Mouse (Mus musculus): ENCODE results near the gene Prc1.
A peak's percentile ranks its signal among the peaks of the same experiment; 100 is the strongest.
"Not testable (repeated sequence)": the region's sequence is repeated elsewhere in the genome, so short reads cannot be mapped to it uniquely, and the experiment has no call there.

The Prc1 gene

DNA sequence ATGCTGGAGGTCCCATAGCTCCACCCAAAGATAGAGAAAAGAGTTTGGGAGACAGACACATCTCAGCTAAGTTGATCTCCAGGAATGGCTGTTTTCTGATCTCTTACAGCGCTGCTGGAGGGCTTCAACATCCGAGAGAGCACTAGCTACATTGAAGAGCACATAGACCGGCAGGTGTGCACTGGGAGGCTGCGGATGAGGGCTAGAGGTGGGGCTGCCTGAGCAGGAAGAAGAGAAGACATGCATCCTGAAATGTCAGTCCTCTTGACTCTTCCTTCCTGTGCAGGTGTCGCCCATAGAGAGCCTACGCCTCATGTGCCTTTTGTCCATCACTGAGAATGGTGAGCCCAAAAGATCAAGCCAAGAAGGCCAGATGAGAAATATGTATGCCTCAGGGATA lies 8.5 kb upstream of the Prc1 start:
- DNase-seq (ENCODE audit: low read depth) = no peak

GRCm38 (mm10) chr7:80287736-80288135 lies 6.5 kb upstream of the Prc1 start:
- DNase-seq (ENCODE audit: low read depth) = no peak

DNA sequence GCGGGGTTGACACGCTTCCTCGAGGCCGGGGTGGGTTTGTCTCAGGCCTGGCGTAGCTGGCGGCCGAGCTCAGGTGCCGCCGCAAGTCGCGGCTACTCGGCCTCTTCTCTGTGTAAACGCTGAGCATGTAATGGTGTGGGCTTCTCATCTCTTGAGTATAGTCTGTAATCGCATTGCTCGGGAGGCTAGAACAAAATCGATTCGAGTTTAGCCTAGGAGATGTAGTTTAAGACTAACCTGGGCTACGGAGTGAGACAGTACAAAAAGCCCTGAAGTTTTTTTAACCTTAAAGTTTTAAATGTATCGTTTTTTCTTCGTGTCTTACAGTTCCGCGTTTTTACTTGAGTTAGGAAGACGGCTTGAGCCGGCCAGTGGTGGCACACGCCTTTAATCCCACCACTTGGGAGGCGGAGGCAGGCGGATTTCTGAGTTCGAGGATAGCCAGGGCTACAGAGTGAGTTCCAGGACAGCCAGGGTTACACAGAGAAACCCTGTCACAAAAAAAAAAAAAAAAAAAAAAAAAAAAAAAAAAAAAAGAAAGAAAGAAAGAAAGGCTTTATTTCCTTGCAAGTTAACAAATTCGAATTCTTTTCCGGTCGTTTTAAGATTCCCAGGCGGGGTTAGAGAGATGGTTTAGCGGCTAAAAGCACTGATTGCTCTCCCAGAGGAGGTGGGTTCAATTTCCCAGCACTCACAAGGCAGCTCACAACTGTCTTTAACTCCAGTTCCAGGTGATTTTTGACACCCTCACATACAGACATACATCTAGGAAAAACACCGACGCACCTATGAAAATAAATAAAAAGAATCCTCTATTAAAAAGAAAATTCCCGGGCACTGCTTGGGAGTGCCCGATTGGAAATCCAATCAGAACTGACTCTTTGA lies 756 bp downstream of the Prc1 start:
- no peak for DNase-seq (ENCODE audit: low read depth)

- no peak for DNase-seq (ENCODE audit: low read depth)
Observed at GRCm38 (mm10) chr7:80296462-80296861, 2.2 kb downstream of the Prc1 start.

GRCm38 (mm10) chr7:80297041-80297440 lies 2.8 kb downstream of the Prc1 start:
- no peak for DNase-seq (ENCODE audit: low read depth)

- DNase-seq (ENCODE audit: low read depth) = no peak
Observed at GRCm38 (mm10) chr7:80298754-80299153, 4.5 kb downstream of the Prc1 start.

- no peak for DNase-seq (ENCODE audit: low read depth)
Observed at GRCm38 (mm10) chr7:80299568-80299967, 5.3 kb downstream of the Prc1 start.

DNA sequence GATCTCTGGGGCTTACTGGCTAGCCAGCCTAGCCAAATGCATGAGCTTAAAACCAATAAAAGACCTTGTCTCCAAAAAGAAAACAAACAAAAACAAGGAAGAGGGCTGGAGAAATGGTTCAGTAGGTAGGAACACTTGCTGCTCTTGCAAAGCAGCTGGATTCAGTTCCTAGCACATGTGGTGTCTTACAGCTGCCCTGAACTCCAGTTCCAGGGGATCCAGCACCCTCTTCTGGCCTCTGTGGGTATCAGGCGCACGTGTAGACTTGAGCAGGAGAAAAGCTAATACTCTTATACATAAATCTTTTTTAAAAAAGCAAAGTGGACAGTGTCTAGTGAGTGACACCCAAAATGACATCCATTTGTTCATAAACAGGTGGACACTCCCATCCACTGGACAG lies 7.3 kb downstream of the Prc1 start:
- peak; percentile 26 for DNase-seq (ENCODE audit: low read depth)

- peak; percentile 43 for DNase-seq (ENCODE audit: low read depth)
Observed at GRCm38 (mm10) chr7:80307766-80308165, 13.5 kb downstream of the Prc1 start.

DNA sequence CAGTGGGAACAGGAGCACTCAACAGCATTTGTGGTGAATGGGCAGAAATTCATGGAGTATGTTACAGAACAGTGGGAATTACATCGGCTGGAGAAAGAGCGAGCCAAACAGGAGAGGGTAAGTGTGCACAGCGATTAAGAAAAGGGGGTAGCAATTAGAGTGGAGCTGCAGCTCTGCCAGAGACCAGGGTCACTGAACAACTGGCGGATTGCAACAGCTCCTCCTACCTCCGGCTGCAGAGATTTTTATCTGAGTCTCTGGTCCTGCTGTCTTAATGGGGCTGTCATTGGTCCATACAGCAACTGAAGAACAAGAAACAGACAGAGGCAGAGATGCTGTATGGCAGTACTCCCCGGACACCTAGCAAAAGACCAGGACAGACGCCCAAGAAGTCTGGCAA lies 16.5 kb downstream of the Prc1 start:
- no peak for DNase-seq (ENCODE audit: low read depth)

DNA sequence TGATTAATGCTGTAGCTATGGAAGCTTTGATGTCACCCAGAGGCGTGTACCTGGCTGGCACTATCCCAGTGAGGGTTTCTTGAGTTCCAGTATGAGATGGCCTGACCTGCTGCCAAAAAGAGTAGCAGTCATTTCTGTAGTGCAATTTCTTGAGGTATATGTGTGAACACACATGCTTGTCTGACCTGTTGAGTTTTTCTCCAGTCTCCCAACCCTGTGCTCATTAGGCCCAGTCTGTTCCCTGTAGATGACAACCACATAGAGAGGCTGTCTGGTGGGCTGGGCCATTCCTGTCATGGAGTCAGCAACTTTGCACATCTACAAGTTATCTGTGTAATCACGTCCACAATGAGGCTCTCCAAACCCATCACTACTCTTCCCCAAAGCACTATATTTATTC lies 21.5 kb downstream of the Prc1 start:
- DNase-seq (ENCODE audit: low read depth) = no peak

- DNase-seq (ENCODE audit: low read depth) = no peak
Observed at GRCm38 (mm10) chr7:80317439-80318115, 23.3 kb downstream of the Prc1 start.

GRCm38 (mm10) chr7:80318670-80319069 lies 24.4 kb downstream of the Prc1 start:
- no peak for DNase-seq (ENCODE audit: low read depth)

- no peak for DNase-seq (ENCODE audit: low read depth)
Observed at GRCm38 (mm10) chr7:80319846-80320496, 25.7 kb downstream of the Prc1 start.

DNA sequence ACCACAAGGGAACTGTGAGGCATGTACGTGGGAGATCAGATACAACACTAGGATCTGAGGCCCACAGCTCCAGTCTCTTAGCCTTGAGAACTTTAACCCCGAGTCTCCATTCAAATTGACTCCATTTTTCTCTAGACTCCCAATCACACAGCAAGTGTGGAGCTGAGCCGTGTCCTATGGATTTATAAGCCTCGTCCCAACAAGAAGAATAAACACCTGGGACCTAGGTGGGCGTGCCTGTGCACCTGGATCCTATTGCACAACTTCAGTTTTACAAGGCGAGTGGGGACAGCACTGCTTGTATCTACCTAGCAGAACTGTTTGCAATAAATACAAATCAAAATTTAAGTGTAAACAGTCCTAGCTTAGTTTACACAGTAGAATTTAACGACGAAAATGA lies 29.1 kb downstream of the Prc1 start:
- no peak for DNase-seq (ENCODE audit: low read depth)

GRCm38 (mm10) chr7:80324043-80324815 lies 30.0 kb downstream of the Prc1 start, which contains the start of gene Rccd1:
TSS of gene Rccd1 (minus strand) at chr7:80324454.
- peak; percentile 96 for DNase-seq (ENCODE audit: low read depth)

GRCm38 (mm10) chr7:80324816-80325119 lies 30.5 kb downstream of the Prc1 start:
- DNase-seq (ENCODE audit: low read depth) = not testable (repeated sequence)

DNA sequence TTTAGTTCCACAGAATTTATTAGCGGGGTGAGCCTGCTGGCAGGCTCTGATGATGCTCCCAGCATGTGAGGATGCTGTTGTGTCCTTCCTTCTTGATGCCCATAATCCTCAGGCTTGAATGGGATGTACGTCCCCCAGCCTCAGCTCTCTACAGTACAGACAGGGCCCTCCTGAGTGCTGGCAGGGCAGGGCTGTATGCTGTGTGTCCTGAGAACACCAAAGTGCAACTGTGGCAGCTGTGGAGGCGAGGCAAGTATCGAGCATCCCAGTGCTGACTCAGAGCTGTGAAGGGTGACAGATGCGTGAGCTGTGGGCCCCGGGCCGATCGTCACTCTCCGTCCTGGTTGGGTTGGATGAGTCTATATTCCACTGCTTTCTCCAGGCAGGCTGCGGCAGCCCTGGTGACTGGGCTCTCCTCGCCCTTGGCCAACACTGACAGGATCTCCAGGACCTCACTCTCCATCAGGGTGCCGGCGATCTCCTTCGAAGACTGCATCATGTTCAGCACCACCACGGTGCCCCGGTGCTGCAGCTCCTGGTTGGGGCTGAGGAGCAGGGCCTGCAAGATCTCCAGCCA lies 31.1 kb downstream of the Prc1 start:
- DNase-seq (ENCODE audit: low read depth) = no peak

DNA sequence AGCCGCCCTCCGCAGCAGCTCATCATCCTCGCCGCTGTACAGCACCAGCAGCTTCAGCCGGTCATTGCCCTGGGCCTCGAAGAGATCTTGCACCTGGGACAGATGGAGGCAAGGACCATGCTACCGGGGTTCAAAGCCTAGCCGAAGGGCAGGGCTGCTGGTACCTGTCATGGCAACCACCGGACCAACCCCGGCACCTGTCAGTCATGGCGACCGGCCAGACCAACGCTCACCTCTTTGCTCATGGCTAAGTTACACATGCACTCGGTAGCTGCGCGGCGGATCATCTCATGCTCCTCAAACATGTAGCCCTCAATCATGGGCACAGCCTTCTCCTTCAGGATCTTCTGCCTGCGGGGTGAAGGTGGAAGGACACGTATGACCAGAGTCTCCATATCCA lies 31.8 kb downstream of the Prc1 start:
- no peak for DNase-seq (ENCODE audit: low read depth)

DNA sequence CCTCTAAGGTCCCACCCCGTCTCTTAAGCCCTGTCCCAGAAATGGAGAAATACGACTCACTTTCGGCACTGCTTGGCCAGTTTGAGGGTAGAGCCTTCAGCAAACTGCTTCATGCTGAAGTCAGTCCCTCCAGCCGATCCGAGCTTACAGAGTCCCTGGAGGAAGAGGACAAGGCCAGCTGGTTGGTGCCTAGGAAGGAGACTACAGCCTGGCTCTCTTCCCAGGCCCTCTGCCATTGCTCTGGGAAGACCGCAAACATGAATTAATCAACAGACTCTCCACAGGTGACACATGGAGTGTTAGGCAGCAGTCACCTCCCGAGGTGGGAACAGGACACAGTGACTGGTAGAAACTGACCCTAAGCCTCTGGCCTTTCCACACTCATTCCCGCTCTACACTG lies 36.0 kb downstream of the Prc1 start:
- no peak for DNase-seq (ENCODE audit: low read depth)

- DNase-seq (ENCODE audit: low read depth) = no peak
Observed at GRCm38 (mm10) chr7:80331433-80331832, 37.2 kb downstream of the Prc1 start.

GRCm38 (mm10) chr7:80334848-80335247 lies 40.6 kb downstream of the Prc1 start:
- no peak for DNase-seq (ENCODE audit: low read depth)

All from naive thymus-derived CD4-positive, alpha-beta T cell, adult 2 months (primary cell).